In genomic region chr6:84196511-84196910, GRCm38 (mm10) we compare ENCODE assay signal across 19 mouse cellular contexts.
DNase-seq lines count a peak whose midpoint lies in the region; ATAC-seq and TF ChIP-seq lines count a peak whose summit lies in the region.
"Had no signal": no experiment of that assay in that cellular context is flagged by ENCODE, and none has a peak within 500 bp of the region (broad histone marks: within the 10 kb centered on the region; RNA-seq: fewer than 3 reads in every experiment).

No protein-coding gene starts in this region.

- no peak overlapping the region for H3K4me2 ChIP-seq in limb, embryonic 12.5 days
- H3K4me2 ChIP-seq in liver, embryonic 12.5 days: no peak overlapping the region
- H3K4me2 ChIP-seq in hindbrain, postnatal 0 days (ENCODE audit: low read depth, low read length): no peak overlapping the region
- H3K4me2 ChIP-seq: embryonic facial prominence, embryonic 13.5 days; forebrain, embryonic 12.5 days; heart, embryonic 12.5 days; hindbrain, embryonic 15.5 days had no signal

- peak; percentile 8 for DNase-seq in CD4-positive, CD25-positive, alpha-beta regulatory T cell, adult 2 months (ENCODE audit: low read depth, low spot score)
- DNase-seq in 416B (ENCODE audit: low read depth): peak; percentile 8
- no peak for DNase-seq in lung, adult 18-20 months
- DNase-seq in hindbrain, postnatal 0 days (ENCODE audit: low spot score): no peak
- DNase-seq: adrenal gland, adult 8-10 months; adrenal gland, postnatal 36 days; cerebellum, adult 11 months; cerebellum, adult 8-10 months; cerebellum, postnatal 14 days; gastrocnemius, postnatal 14 days had no signal

- H3K27me3 ChIP-seq in limb, embryonic 12.5 days: 0 out of 2 replicates have a peak, but pooled peaks cover 7% of the 10 kb centered on the region
- no peaks in the 10 kb centered on the region for H3K27me3 ChIP-seq in liver, embryonic 12.5 days (replicated peaks)
- H3K27me3 ChIP-seq in hindbrain, postnatal 0 days (ENCODE audit: insufficient read depth, low read length): no peaks in the 10 kb centered on the region
- H3K27me3 ChIP-seq: embryonic facial prominence, embryonic 13.5 days; forebrain, embryonic 12.5 days; heart, embryonic 12.5 days; hindbrain, embryonic 15.5 days had no signal

- TF ChIP-seq CTCF in hindbrain, postnatal 0 days (IDR thresholded peaks at IDR 0.05; ENCODE audit: low read depth): no peak

- H3K9ac ChIP-seq in limb, embryonic 12.5 days (replicated peaks): no peak overlapping the region
- H3K9ac ChIP-seq in liver, embryonic 12.5 days: no peak overlapping the region
- no peak overlapping the region for H3K9ac ChIP-seq in hindbrain, postnatal 0 days (replicated peaks; ENCODE audit: low read length)
- H3K9ac ChIP-seq: embryonic facial prominence, embryonic 13.5 days; forebrain, embryonic 12.5 days; heart, embryonic 12.5 days; hindbrain, embryonic 15.5 days had no signal

- H3K4me3 ChIP-seq in limb, embryonic 12.5 days (replicated peaks): no peak overlapping the region
- H3K4me3 ChIP-seq in liver, embryonic 12.5 days: no peak overlapping the region
- no peak overlapping the region for H3K4me3 ChIP-seq in hindbrain, postnatal 0 days (ENCODE audit: low read length)
- H3K4me3 ChIP-seq: embryonic facial prominence, embryonic 13.5 days; forebrain, embryonic 12.5 days; heart, embryonic 12.5 days; hindbrain, embryonic 15.5 days had no signal

- H3K36me3 ChIP-seq in limb, embryonic 12.5 days: no peaks in the 10 kb centered on the region
- no peaks in the 10 kb centered on the region for H3K36me3 ChIP-seq in liver, embryonic 12.5 days
- no peaks in the 10 kb centered on the region for H3K36me3 ChIP-seq in hindbrain, postnatal 0 days (ENCODE audit: insufficient read depth, low read length)
- H3K36me3 ChIP-seq: embryonic facial prominence, embryonic 13.5 days; forebrain, embryonic 12.5 days; hindbrain, embryonic 15.5 days had no signal

- H3K27ac ChIP-seq in limb, embryonic 12.5 days: peak overlapping the region; percentile 81; the same call in 1 of the 2 replicates
- H3K27ac ChIP-seq in liver, embryonic 12.5 days: no peak overlapping the region
- H3K27ac ChIP-seq in hindbrain, postnatal 0 days: no peak overlapping the region
- H3K27ac ChIP-seq: embryonic facial prominence, embryonic 13.5 days; forebrain, embryonic 12.5 days; hindbrain, embryonic 15.5 days had no signal

- H3K9me3 ChIP-seq in limb, embryonic 12.5 days: peaks cover 3% of the 10 kb centered on the region; the same call in 1 of the 2 replicates
- H3K9me3 ChIP-seq in liver, embryonic 12.5 days (replicated peaks): no peaks in the 10 kb centered on the region
- H3K9me3 ChIP-seq in hindbrain, postnatal 0 days (ENCODE audit: low read length): no peaks in the 10 kb centered on the region
- H3K9me3 ChIP-seq: embryonic facial prominence, embryonic 13.5 days; forebrain, embryonic 12.5 days; heart, embryonic 12.5 days; hindbrain, embryonic 15.5 days had no signal

- WGBS in limb, embryonic 12.5 days: 96% methylated on average over 5 of the region's 5 CpGs
- WGBS in liver, embryonic 12.5 days (ENCODE audit: insufficient replicate concordance): 57% methylated on average over 5 of the region's 5 CpGs
- 84% methylated on average over 5 of the region's 5 CpGs for WGBS in hindbrain, postnatal 0 days

- ATAC-seq in CD4-positive, CD25-positive, alpha-beta regulatory T cell, adult 4 months: no peak
- peak; percentile 54 to 58; a peak in 3 of 4 replicates for ATAC-seq in hematopoietic stem cell, adult 5-6 weeks (replicated peaks in 1 of 2; ENCODE audit: insufficient read depth in 1 of 2, low FRiP score in 2 of 2, low TSS enrichment in 1 of 2, low read depth in 1 of 2, poor library complexity in 2 of 2, severe bottlenecking in 2 of 2)
- no peak for ATAC-seq in limb, embryonic 12.5 days (ENCODE audit: insufficient number of reproducible peaks, insufficient read depth, low FRiP score, low TSS enrichment, low read depth)
- ATAC-seq in liver, embryonic 12.5 days: no peak
- no peak for ATAC-seq in hindbrain, postnatal 0 days
- ATAC-seq: forebrain, embryonic 16.5 days had no signal

- peaks cover 55% of the 10 kb centered on the region for H3K4me1 ChIP-seq in limb, embryonic 12.5 days (replicated peaks)
- no peaks in the 10 kb centered on the region for H3K4me1 ChIP-seq in liver, embryonic 12.5 days
- no peaks in the 10 kb centered on the region for H3K4me1 ChIP-seq in hindbrain, postnatal 0 days (ENCODE audit: insufficient read depth, low read length)
- H3K4me1 ChIP-seq: forebrain, embryonic 12.5 days; hindbrain, embryonic 15.5 days had no signal

Comparison
In these comparisons a context has a peak if more than half of its experiments do, and no peak if none do; other contexts are left out.
1. DNase-seq: peak in CD4-positive, CD25-positive, alpha-beta regulatory T cell, adult 2 months (single experiment) and 416B (single experiment); none in lung, adult 18-20 months (0 of 2) and hindbrain, postnatal 0 days (single experiment).
2. ATAC-seq: peak in hematopoietic stem cell, adult 5-6 weeks (2 of 2); none in CD4-positive, CD25-positive, alpha-beta regulatory T cell, adult 4 months (single experiment), limb, embryonic 12.5 days (single experiment), liver, embryonic 12.5 days (single experiment) and hindbrain, postnatal 0 days (single experiment).